8 mouse cellular contexts compared by ENCODE assay signal in the genomic region with DNA sequence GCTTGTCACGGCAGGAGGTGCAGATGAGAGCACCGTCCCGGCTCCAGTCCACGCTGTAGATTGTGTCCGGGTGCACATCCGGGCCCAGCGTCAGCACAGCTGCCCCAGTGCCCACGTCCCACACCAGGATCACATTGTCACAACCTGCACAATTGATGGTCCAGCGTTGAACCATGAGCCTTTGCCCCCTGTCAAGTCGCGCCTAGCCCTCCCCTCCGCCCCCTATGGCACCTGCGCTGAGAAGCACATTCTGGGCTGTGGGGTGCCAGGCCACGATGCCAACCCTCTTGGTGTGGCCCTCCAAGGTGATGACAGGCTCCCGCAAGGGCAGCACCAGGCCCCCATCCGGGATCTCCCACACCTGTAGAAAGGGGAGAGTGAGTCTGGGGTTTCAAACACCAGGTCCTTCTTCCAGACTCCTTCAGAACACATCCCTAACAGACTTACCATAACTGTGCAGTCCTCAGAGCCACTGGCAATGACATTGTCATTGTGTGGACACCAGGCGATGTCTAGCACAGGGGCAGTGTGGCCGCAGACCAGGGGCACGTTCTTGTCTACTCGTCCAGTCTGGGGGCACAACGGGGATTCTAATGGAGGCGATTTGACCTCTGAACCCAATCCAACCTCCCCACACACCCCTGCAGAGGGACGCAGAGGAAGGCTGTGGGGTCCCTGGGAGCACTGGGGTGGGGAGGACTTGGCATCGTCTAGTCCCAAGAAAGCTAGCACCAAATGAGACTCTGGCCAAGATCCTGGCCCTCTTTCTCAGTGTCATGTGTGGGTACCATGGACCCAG. TPM values are rescaled to one million over a fixed set of nuclear protein-coding genes. Genes with fewer than 3 reads are reported as not detected.
DNase-seq lines count a peak whose midpoint lies in the region; ATAC-seq and TF ChIP-seq lines count a peak whose summit lies in the region.

No protein-coding gene starts in this region.

- peaks cover 82% of the 10 kb centered on the region for H3K4me1 ChIP-seq in E14TG2a.4 (replicated peaks; ENCODE audit: low read depth, low read length)
- peaks cover 17% of the 10 kb centered on the region for H3K4me1 ChIP-seq in forebrain, postnatal 0 days (ENCODE audit: insufficient read depth)

- H3K4me3 ChIP-seq in gastrocnemius, adult 2 months, result peak overlapping the region; percentile 49
- peak overlapping the region; percentile 61 for H3K4me3 ChIP-seq in E14TG2a.4 (replicated peaks; ENCODE audit: low read length)
- H3K4me3 ChIP-seq in forebrain, postnatal 0 days (ENCODE audit: low read depth, low read length), result no peak overlapping the region

- intact Hi-C loops in gastrocnemius, adult 2 months (cut with DNase I), result no loop called here

- peaks cover 37% of the 10 kb centered on the region for H3K36me3 ChIP-seq in E14TG2a.4 (ENCODE audit: insufficient read depth, low read length)
- H3K36me3 ChIP-seq in forebrain, postnatal 0 days (ENCODE audit: insufficient read depth), result peaks cover 26% of the 10 kb centered on the region

- no peak for DNase-seq in gastrocnemius, adult 2 months
- DNase-seq in gastrocnemius, adult 8-10 months (ENCODE audit: low spot score in 2 of 2), result no peak
- no peak for DNase-seq in forebrain, postnatal 0 days
- DNase-seq in natural killer cell, adult 2 months (ENCODE audit: low spot score in 2 of 2), result no peak
- DNase-seq in spleen, postnatal 36 days (ENCODE audit: low spot score in 2 of 2), result no peak

- peak overlapping the region; percentile 37 for H3K9ac ChIP-seq in forebrain, postnatal 0 days

- WGBS in forebrain, postnatal 0 days, result 58% methylated on average over 24 of the region's 24 CpGs

- ATAC-seq in forebrain, postnatal 0 days, result no peak
- ATAC-seq in megakaryocyte-erythroid progenitor cell, adult 5-6 weeks (replicated peaks; ENCODE audit: low FRiP score, low TSS enrichment, poor library complexity, severe bottlenecking), result 0 out of 2 replicates have a peak, but pooled peaks have one; percentile 5
- no peak for ATAC-seq in activated CD4-positive, CD25-positive, alpha-beta regulatory T cell, adult 4 months

- H3K4me2 ChIP-seq in forebrain, postnatal 0 days (ENCODE audit: low read depth), result peak overlapping the region; percentile 26

- peaks cover 44% of the 10 kb centered on the region for H3K27me3 ChIP-seq in E14TG2a.4 (ENCODE audit: insufficient read depth, low read length)
- no peaks in the 10 kb centered on the region for H3K27me3 ChIP-seq in forebrain, postnatal 0 days (ENCODE audit: insufficient read depth, low read length)

- H3K9me3 ChIP-seq in E14TG2a.4 (ENCODE audit: low read length), result no peaks in the 10 kb centered on the region
- no peaks in the 10 kb centered on the region for H3K9me3 ChIP-seq in forebrain, postnatal 0 days (ENCODE audit: low read length)

- H3K27ac ChIP-seq in gastrocnemius, adult 2 months, result no peak overlapping the region
- H3K27ac ChIP-seq in forebrain, postnatal 0 days (ENCODE audit: low read depth, low read length), result no peak overlapping the region

- no peak for TF ChIP-seq CTCF in gastrocnemius, adult 2 months (IDR thresholded peaks at IDR 0.05)
- no peak for TF ChIP-seq CTCF in E14TG2a.4 (conservative IDR thresholded peaks at IDR 0.05; ENCODE audit: low read length)
- TF ChIP-seq CTCF in forebrain, postnatal 0 days (IDR thresholded peaks at IDR 0.05; ENCODE audit: low read depth), result no peak

RNA-seq across cellular contexts. Expression of a gene that starts 5.8 kb away (rescaled TPM):
- total RNA-seq in gastrocnemius, adult 2 months (2021), result 1 to 10 TPM; 2.3 to 2.4 TPM
- 1 to 10 TPM; 1.3 to 5.9 (median 3.1) TPM for total RNA-seq in gastrocnemius, adult 8-10 months (2022)
- total RNA-seq in forebrain, postnatal 0 days (2014; rRNA removed), result 121 and 169 TPM in 2 replicates
- 118 and 146 TPM in 2 replicates for polyA plus RNA-seq in forebrain, postnatal 0 days (2015; fragmentation: Nextera tagmentation; extraction: Ambion mirVana)
- 31.8 and 35.5 TPM in 2 replicates for total RNA-seq in megakaryocyte-erythroid progenitor cell, adult 5-6 weeks (2014; fragmentation: Nextera tagmentation)
- 40.7 and 41.2 TPM in 2 replicates for total RNA-seq in megakaryocyte-erythroid progenitor cell, adult 5-6 weeks (2017)
- polyA plus RNA-seq in activated CD4-positive, CD25-positive, alpha-beta regulatory T cell, adult 4 months (2017; shearing (Covaris generic)), result 1,000 to 10,000 TPM; 2,153 to 2,681 TPM

RNA-seq across cellular contexts. Expression of a gene that starts 6.2 kb away (rescaled TPM):
- total RNA-seq in gastrocnemius, adult 2 months (2021), result 1 to 10 TPM; 2.7 to 3.3 TPM
- 1 to 10 TPM; 2.3 to 2.8 (median 2.6) TPM for total RNA-seq in gastrocnemius, adult 8-10 months (2022)
- total RNA-seq in forebrain, postnatal 0 days (2014; rRNA removed), result 15.8 and 17.9 TPM in 2 replicates
- polyA plus RNA-seq in forebrain, postnatal 0 days (2015; fragmentation: Nextera tagmentation; extraction: Ambion mirVana), result 7.5 and 10.1 TPM in 2 replicates
- total RNA-seq in megakaryocyte-erythroid progenitor cell, adult 5-6 weeks (2014; fragmentation: Nextera tagmentation), result 3.7 and 9.3 TPM in 2 replicates
- 2.9 and 3.0 TPM in 2 replicates for total RNA-seq in megakaryocyte-erythroid progenitor cell, adult 5-6 weeks (2017)
- polyA plus RNA-seq in activated CD4-positive, CD25-positive, alpha-beta regulatory T cell, adult 4 months (2017; shearing (Covaris generic)), result 10 to 100 TPM in 1 of 2 experiments, 1 to 10 TPM in 1; 9.7 to 10.0 TPM

RNA-seq across cellular contexts. Expression of a gene that starts 6.6 kb away (rescaled TPM):
- total RNA-seq in gastrocnemius, adult 2 months (2021), result 10 to 100 TPM; 35.1 to 36.9 TPM
- 10 to 100 TPM; 31.9 to 44.1 (median 39.4) TPM for total RNA-seq in gastrocnemius, adult 8-10 months (2022)
- 66.9 and 115 TPM in 2 replicates for total RNA-seq in forebrain, postnatal 0 days (2014; rRNA removed)
- polyA plus RNA-seq in forebrain, postnatal 0 days (2015; fragmentation: Nextera tagmentation; extraction: Ambion mirVana), result 139 and 205 TPM in 2 replicates
- 212 and 218 TPM in 2 replicates for total RNA-seq in megakaryocyte-erythroid progenitor cell, adult 5-6 weeks (2014; fragmentation: Nextera tagmentation)
- total RNA-seq in megakaryocyte-erythroid progenitor cell, adult 5-6 weeks (2017), result 107 and 179 TPM in 2 replicates
- polyA plus RNA-seq in activated CD4-positive, CD25-positive, alpha-beta regulatory T cell, adult 4 months (2017; shearing (Covaris generic)), result 100 to 1,000 TPM in 1 of 2 experiments, 10 to 100 TPM in 1; 90.0 to 201 TPM

RNA-seq across cellular contexts. Expression of a gene that starts 25.5 kb away (rescaled TPM):
- 10 to 100 TPM; 16.6 to 16.8 TPM for total RNA-seq in gastrocnemius, adult 2 months (2021)
- total RNA-seq in gastrocnemius, adult 8-10 months (2022), result 10 to 100 TPM in 2 of 4 experiments, 1 to 10 TPM in 2; 5.9 to 17.4 (median 10.6) TPM
- 15.8 and 22.8 TPM in 2 replicates for total RNA-seq in forebrain, postnatal 0 days (2014; rRNA removed)
- polyA plus RNA-seq in forebrain, postnatal 0 days (2015; fragmentation: Nextera tagmentation; extraction: Ambion mirVana), result 15.4 and 16.0 TPM in 2 replicates
- not detected in 2 replicates for total RNA-seq in megakaryocyte-erythroid progenitor cell, adult 5-6 weeks (2014; fragmentation: Nextera tagmentation)
- not detected in 2 replicates for total RNA-seq in megakaryocyte-erythroid progenitor cell, adult 5-6 weeks (2017)
- under 1 TPM in 1 of 2 experiments, not detected in 1; 0.42 TPM for polyA plus RNA-seq in activated CD4-positive, CD25-positive, alpha-beta regulatory T cell, adult 4 months (2017; shearing (Covaris generic))

RNA-seq across cellular contexts. Expression of a gene that starts 52.6 kb away (rescaled TPM):
- total RNA-seq in gastrocnemius, adult 2 months (2021), result 10 to 100 TPM; 30.0 to 34.1 TPM
- total RNA-seq in gastrocnemius, adult 8-10 months (2022), result 10 to 100 TPM; 26.7 to 43.5 (median 34.7) TPM
- 22.8 and 37.1 TPM in 2 replicates for total RNA-seq in forebrain, postnatal 0 days (2014; rRNA removed)
- polyA plus RNA-seq in forebrain, postnatal 0 days (2015; fragmentation: Nextera tagmentation; extraction: Ambion mirVana), result 59.6 and 62.3 TPM in 2 replicates
- 100 and 125 TPM in 2 replicates for total RNA-seq in megakaryocyte-erythroid progenitor cell, adult 5-6 weeks (2014; fragmentation: Nextera tagmentation)
- 37.4 and 51.0 TPM in 2 replicates for total RNA-seq in megakaryocyte-erythroid progenitor cell, adult 5-6 weeks (2017)
- 100 to 1,000 TPM in 1 of 2 experiments, 10 to 100 TPM in 1; 73.9 to 103 TPM for polyA plus RNA-seq in activated CD4-positive, CD25-positive, alpha-beta regulatory T cell, adult 4 months (2017; shearing (Covaris generic))

Comparison
In these comparisons a context has a peak if more than half of its experiments do, and no peak if none do; other contexts are left out.
1. RNA of a gene that starts 5.8 kb away (total RNA-seq): 121 to 169 TPM in forebrain, postnatal 0 days and 31.8 to 41.2 TPM in megakaryocyte-erythroid progenitor cell, adult 5-6 weeks; 1.3 to 5.9 TPM in gastrocnemius, adult 8-10 months and 2.3 to 2.4 TPM in gastrocnemius, adult 2 months; every median in the first group is over 4 times any median in the second.